Mouse (Mus musculus) spleen, adult 2 months (tissue): ENCODE data around the gene Ms4a4a.

ENCODE experiments used
- CTCF ChIP-seq: fragments of 200-500 bp; IDR thresholded peaks from 2 replicates; pipeline ENCODE4 v1.5.1; 2011; ENCODE audit warnings: mild to moderate bottlenecking, inconsistent platforms; ENCODE audit not compliant: insufficient read depth, insufficient read length, insufficient replicate concordance; ENCODE audit errors: extremely low read depth
- POLR2A ChIP-seq: fragments of 200-500 bp; IDR thresholded peaks from 2 replicates; pipeline ENCODE4 v1.6.1; 2011; ENCODE audit warnings: low read depth, low read length, inconsistent platforms

GRCm38 (mm10) chr19:11411640-11412039 lies 36.3 kb downstream of the Ms4a4a start:
- TF ChIP-seq CTCF (no peak), POLR2A (peak; percentile 56; the same call in 1 of the 2 replicates)
